Mouse (Mus musculus) layer of hippocampus, postnatal 10 days (tissue): ENCODE results near the gene Dad1. TPM values are rescaled to one million over a fixed set of nuclear protein-coding genes. Genes with fewer than 3 reads are reported as not detected.
"Not testable (repeated sequence)": the region's sequence is repeated elsewhere in the genome, so short reads cannot be mapped to it uniquely, and the experiment has no call there.

Experiments
- DNase-seq, 2 experiments: peaks; one replicate each; pipeline ENCODE4 v3.0.0; 2021; ENCODE audit warnings: low spot score in 2 of 2
- total RNA-seq, 2 experiments: library from RNA; stranded (reverse); gene quantifications; 2 replicates each; pipeline ENCODE4 v1.2.3; 2021

Dad1 gene
- total RNA-seq, 2 experiments from 2014 or later: 127 TPM

- DNase-seq: no peak
These were observed 4.6 kb downstream of the Dad1 start for GRCm38 (mm10) chr14:54249326-54249725.

- DNase-seq: no peak
These were observed 7.7 kb downstream of the Dad1 start for GRCm38 (mm10) chr14:54246232-54246631.

- DNase-seq: no peak
These were observed 9.7 kb downstream of the Dad1 start for GRCm38 (mm10) chr14:54244183-54244582.

GRCm38 (mm10) chr14:54240542-54240941, 13.4 kb downstream of the Dad1 start:
- DNase-seq: no peak

GRCm38 (mm10) chr14:54239002-54239736, 14.7 kb downstream of the Dad1 start:
- DNase-seq: peak; percentile 86 to 89

GRCm38 (mm10) chr14:54236881-54237280, 17.0 kb downstream of the Dad1 start:
- no peak for DNase-seq

- DNase-seq: no peak
These were observed 17.9 kb downstream of the Dad1 start for GRCm38 (mm10) chr14:54235825-54236540.

- no peak for DNase-seq
These were observed 19.5 kb downstream of the Dad1 start for GRCm38 (mm10) chr14:54234231-54235040.

GRCm38 (mm10) chr14:54233559-54234143, 20.3 kb downstream of the Dad1 start:
- DNase-seq: no peak

- DNase-seq: peak in 1 of 2 experiments; percentile 19
These were observed 20.9 kb downstream of the Dad1 start for GRCm38 (mm10) chr14:54232811-54233558.

GRCm38 (mm10) chr14:54232143-54232542, 21.8 kb downstream of the Dad1 start:
- no peak for DNase-seq

- no peak for DNase-seq
These were observed 22.5 kb downstream of the Dad1 start for GRCm38 (mm10) chr14:54231176-54231956.

- no peak for DNase-seq
These were observed 23.2 kb downstream of the Dad1 start for GRCm38 (mm10) chr14:54230638-54231150.

- DNase-seq: not testable (repeated sequence)
These were observed 24.1 kb downstream of the Dad1 start for GRCm38 (mm10) chr14:54229849-54230248.

- DNase-seq: peak; percentile 17 to 40
These were observed 24.8 kb downstream of the Dad1 start for GRCm38 (mm10) chr14:54228933-54229713.

- peak in 1 of 2 experiments; percentile 12 for DNase-seq
These were observed 25.4 kb downstream of the Dad1 start for GRCm38 (mm10) chr14:54228501-54228900.

- DNase-seq: peak; percentile 80 to 81
These were observed 25.9 kb downstream of the Dad1 start for GRCm38 (mm10) chr14:54227911-54228451.
